Mouse (Mus musculus): ENCODE data around the gene Cercam. TPM values are rescaled to one million over a fixed set of nuclear protein-coding genes. Genes with fewer than 3 reads are reported as not detected.

The Cercam gene
- polyA plus RNA-seq, 1 experiment from 2014 or later, result 14.1 TPM

Small RNA genes lying within 50 kb of the gene (microRNA-seq; reads per million reads assigned to microRNA genes)
- not detected for gene Mir219a-2 (ENCODE audit: insufficient number of aligned reads)
- gene Mir219b (ENCODE audit: insufficient number of aligned reads), result not detected

Other genes with a start within 250 kb of the Cercam start
- 23.0 and 26.2 TPM in 2 replicates for gene Rapgef1, start 249.4 kb upstream of the Cercam start, polyA plus RNA-seq (2014; fragmentation: Nextera tagmentation; extraction: Ambion mirVana)
- gene Gm13420, start 117.5 kb upstream of the Cercam start, polyA plus RNA-seq (2014; fragmentation: Nextera tagmentation; extraction: Ambion mirVana), result not detected in 2 replicates
- gene Gm13547, start 109.9 kb upstream of the Cercam start, polyA plus RNA-seq (2014; fragmentation: Nextera tagmentation; extraction: Ambion mirVana), result not detected in 2 replicates
- gene Coq4, start 81.7 kb upstream of the Cercam start, polyA plus RNA-seq (2014; fragmentation: Nextera tagmentation; extraction: Ambion mirVana), result 38.2 and 40.5 TPM in 2 replicates
- gene Trub2, start 80.7 kb upstream of the Cercam start, polyA plus RNA-seq (2014; fragmentation: Nextera tagmentation; extraction: Ambion mirVana), result 34.0 and 35.0 TPM in 2 replicates
- 11.9 and 13.9 TPM in 2 replicates for gene Slc27a4, start 66.5 kb upstream of the Cercam start, polyA plus RNA-seq (2014; fragmentation: Nextera tagmentation; extraction: Ambion mirVana)
- gene Urm1, start 49.1 kb upstream of the Cercam start, polyA plus RNA-seq (2014; fragmentation: Nextera tagmentation; extraction: Ambion mirVana), result 18.1 and 19.2 TPM in 2 replicates
- gene Odf2, start 20.1 kb downstream of the Cercam start, polyA plus RNA-seq (2014; fragmentation: Nextera tagmentation; extraction: Ambion mirVana), result 118 and 132 TPM in 2 replicates
- 68.0 and 69.8 TPM in 2 replicates for gene Gle1, start 66.3 kb downstream of the Cercam start, polyA plus RNA-seq (2014; fragmentation: Nextera tagmentation; extraction: Ambion mirVana)
- gene Sptan1, start 96.4 kb downstream of the Cercam start, polyA plus RNA-seq (2014; fragmentation: Nextera tagmentation; extraction: Ambion mirVana), result 135 and 147 TPM in 2 replicates
- gene Wdr34, start 179.7 kb downstream of the Cercam start, polyA plus RNA-seq (2014; fragmentation: Nextera tagmentation; extraction: Ambion mirVana), result 35.9 and 39.6 TPM in 2 replicates
- gene Set, start 188.2 kb downstream of the Cercam start, polyA plus RNA-seq (2014; fragmentation: Nextera tagmentation; extraction: Ambion mirVana), result 817 and 824 TPM in 2 replicates
- 10.5 and 12.1 TPM in 2 replicates for gene Pkn3, start 208.5 kb downstream of the Cercam start, polyA plus RNA-seq (2014; fragmentation: Nextera tagmentation; extraction: Ambion mirVana)
- 27.1 and 35.4 TPM in 2 replicates for gene Zdhhc12, start 224.5 kb downstream of the Cercam start, polyA plus RNA-seq (2014; fragmentation: Nextera tagmentation; extraction: Ambion mirVana)

All from forebrain, embryonic 11.5 days (tissue).